Mouse (Mus musculus): Measurements from ENCODE around the gene Bola1. TPM values are rescaled to one million over a fixed set of nuclear protein-coding genes. Genes with fewer than 3 reads are reported as not detected.
A peak's percentile ranks its signal among the peaks of the same experiment; 100 is the strongest.
"Not testable (repeated sequence)": the region's sequence is repeated elsewhere in the genome, so short reads cannot be mapped to it uniquely, and the experiment has no call there.

Gene Bola1
- polyA plus RNA-seq, 1 experiment from 2014 or later = 63.0 TPM

DNA sequence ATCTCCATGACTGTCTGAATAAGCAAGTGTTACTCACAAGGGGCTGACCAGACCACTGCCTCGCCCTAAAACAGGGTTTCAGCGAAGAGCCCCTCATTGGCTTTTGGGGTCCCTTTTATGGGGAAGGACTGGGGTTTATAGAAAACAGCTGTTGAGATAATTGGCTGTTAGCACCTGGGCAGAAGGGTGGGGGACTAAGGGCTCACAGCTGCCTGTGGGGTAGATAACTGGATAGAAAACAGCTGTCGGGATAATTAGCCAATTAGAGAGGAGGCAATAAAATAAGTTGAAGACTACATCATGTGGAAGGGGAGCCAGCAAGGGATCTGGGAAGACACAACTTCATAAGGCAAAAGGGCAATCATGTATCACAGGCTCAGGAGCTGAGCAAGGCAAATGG, 31.4 kb upstream of the Bola1 start:
- 90% methylated on average over 3 of the region's 3 CpGs for WGBS
- ATAC-seq (ENCODE audit: low FRiP score, low TSS enrichment) = no peak

DNA sequence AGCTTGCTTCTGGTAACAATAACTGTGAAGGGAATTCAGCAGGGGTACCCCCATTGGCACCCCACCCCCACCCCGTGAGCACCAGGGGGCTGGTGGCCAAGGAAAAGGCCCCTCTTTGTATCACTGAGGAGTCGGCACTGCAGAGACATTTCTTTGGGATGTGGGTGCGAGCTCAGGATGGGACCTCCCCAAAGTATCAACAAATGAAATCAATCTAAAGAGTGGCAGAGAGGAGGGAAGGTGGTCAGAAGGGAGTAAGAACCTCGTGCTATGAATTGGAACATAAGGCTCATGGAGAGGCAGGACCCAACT, 29.5 kb upstream of the Bola1 start:
- no peaks in the 10 kb centered on the region for H3K36me3 ChIP-seq (ENCODE audit: control insufficient read depth, insufficient read depth, low read length)
- no peak overlapping the region for H3K4me2 ChIP-seq (ENCODE audit: low read length)
- no peak overlapping the region for H3K4me3 ChIP-seq (replicated peaks; ENCODE audit: low read depth, low read length)
- H3K27ac ChIP-seq (replicated peaks; ENCODE audit: low read depth, low read length) = no peak overlapping the region
- no peak for DNase-seq
- no peaks in the 10 kb centered on the region for H3K27me3 ChIP-seq (ENCODE audit: control insufficient read depth, insufficient read depth, low read length)
- ATAC-seq (ENCODE audit: low FRiP score, low TSS enrichment) = no peak
- H3K9me3 ChIP-seq (ENCODE audit: control insufficient read depth, low read length) = no peaks in the 10 kb centered on the region
- no peak overlapping the region for H3K9ac ChIP-seq (replicated peaks; ENCODE audit: low read length)
- WGBS = 48% methylated on average over 4 of the region's 4 CpGs
- H3K4me1 ChIP-seq (ENCODE audit: control insufficient read depth, insufficient read depth, low read length) = 0 out of 2 replicates have a peak, but pooled peaks cover 17% of the 10 kb centered on the region

More for the DNA sequence above, 31.4 kb upstream of the Bola1 start:
- H3K4me2 ChIP-seq (ENCODE audit: low read length) = no peak overlapping the region
- H3K27ac ChIP-seq (replicated peaks; ENCODE audit: low read depth, low read length) = no peak overlapping the region
- no peaks in the 10 kb centered on the region for H3K9me3 ChIP-seq (ENCODE audit: control insufficient read depth, low read length)
- no peak for DNase-seq
- H3K36me3 ChIP-seq (ENCODE audit: control insufficient read depth, insufficient read depth, low read length) = no peaks in the 10 kb centered on the region
- H3K4me1 ChIP-seq (ENCODE audit: control insufficient read depth, insufficient read depth, low read length) = 0 out of 2 replicates have a peak, but pooled peaks cover 9% of the 10 kb centered on the region
- no peaks in the 10 kb centered on the region for H3K27me3 ChIP-seq (ENCODE audit: control insufficient read depth, insufficient read depth, low read length)
- no peak overlapping the region for H3K9ac ChIP-seq (replicated peaks; ENCODE audit: low read length)
- H3K4me3 ChIP-seq (replicated peaks; ENCODE audit: low read depth, low read length) = no peak overlapping the region

DNA sequence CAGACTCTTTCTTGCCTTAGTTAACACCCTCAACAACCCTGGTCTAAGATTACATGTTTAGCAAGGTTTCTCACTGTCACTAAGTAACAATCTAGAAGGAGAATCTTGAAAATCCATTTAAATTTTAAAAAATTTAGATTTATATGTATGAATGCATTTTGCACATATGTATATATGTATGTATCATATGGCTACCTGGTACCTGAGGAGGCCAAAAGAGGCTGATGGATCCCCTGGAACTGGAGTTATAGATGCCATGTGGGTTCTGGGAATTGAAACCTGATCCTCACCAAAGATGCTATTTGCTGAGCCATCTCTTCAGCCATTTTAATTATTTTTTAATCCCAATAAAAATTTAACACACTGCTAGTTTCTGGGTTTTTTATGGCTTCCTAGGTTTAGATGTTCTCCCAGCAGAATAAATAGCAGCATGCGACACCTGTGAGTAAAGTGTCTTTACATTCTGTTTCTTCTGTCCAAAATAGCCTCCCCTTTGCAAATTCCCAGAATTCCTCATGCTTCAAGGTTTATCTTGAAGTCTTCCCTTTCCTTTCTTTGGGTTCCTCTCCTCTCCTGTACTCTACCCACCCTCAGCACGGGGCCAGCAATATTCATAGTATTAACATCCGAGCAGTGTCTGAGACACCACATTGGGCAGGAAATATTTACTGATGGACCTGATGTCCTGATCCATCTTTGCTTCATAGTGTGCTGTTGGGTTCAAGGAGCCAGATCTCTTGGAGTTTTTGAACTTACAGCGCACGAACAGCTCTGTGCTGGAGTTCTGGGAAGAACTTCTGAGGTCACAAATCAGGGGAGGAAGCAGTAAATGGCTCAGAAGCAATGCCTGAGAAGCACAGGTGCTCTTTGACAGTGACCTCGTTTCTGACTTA, 28.9 kb upstream of the Bola1 start:
- 0 out of 2 replicates have a peak, but pooled peaks cover 19% of the 10 kb centered on the region for H3K4me1 ChIP-seq (ENCODE audit: control insufficient read depth, insufficient read depth, low read length)

DNA sequence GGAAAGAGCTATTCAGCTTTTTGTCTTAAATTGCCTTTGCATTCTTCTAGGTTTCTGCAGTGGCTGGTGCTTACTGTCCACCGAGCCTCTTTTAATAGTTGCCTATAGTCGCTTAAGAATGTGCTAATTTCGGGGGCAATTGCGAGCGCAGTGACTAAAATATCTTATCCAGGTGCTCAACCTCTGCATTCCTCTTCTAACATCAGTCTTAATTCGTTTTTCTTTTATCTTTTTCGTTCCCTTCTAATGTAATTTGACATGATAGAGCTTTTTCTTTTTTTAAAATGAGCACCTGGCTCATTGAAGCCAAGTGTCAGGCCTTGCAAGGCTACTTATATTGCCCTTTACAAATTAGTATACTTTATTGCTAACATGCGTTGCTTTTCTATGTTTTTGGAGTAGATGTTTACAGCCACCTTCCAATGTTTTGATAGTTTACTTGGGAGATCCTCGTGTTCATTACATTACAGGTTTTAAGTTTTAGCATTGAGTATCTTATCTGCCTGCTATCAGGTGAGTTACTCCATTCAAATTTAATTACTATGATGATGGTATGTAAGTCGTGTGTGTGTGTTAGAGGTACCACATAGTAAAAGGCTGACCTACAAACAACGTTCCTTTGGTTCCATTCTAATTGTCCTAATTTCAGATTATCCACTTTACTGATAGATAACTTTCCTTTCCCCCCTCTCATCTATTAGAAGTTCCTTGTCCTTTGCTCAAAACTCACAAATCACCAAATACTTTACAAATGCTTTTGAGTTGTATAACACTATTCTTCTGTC, 28.0 kb upstream of the Bola1 start:
- Histone ChIP-seq H3K27ac (replicated peaks; ENCODE audit: low read depth, low read length) (no peak overlapping the region), H3K27me3 (ENCODE audit: control insufficient read depth, insufficient read depth, low read length) (no peaks in the 10 kb centered on the region), H3K4me1 (ENCODE audit: control insufficient read depth, insufficient read depth, low read length) (0 out of 2 replicates have a peak, but pooled peaks cover 19% of the 10 kb centered on the region), H3K4me3 (replicated peaks; ENCODE audit: low read depth, low read length) (peak overlapping the region; percentile 26), H3K9ac (replicated peaks; ENCODE audit: low read length) (peak overlapping the region; percentile 43; the same call in 1 of the 2 replicates), H3K36me3 (ENCODE audit: control insufficient read depth, insufficient read depth, low read length) (no peaks in the 10 kb centered on the region), H3K4me2 (ENCODE audit: low read length) (peak overlapping the region; percentile 49), H3K9me3 (ENCODE audit: control insufficient read depth, low read length) (no peaks in the 10 kb centered on the region)
- DNase-seq = no peak
- no peak for ATAC-seq (ENCODE audit: low FRiP score, low TSS enrichment)
- 3% methylated on average over 11 of the region's 11 CpGs for WGBS

More for the DNA sequence above, 28.9 kb upstream of the Bola1 start:
- H3K36me3 ChIP-seq (ENCODE audit: control insufficient read depth, insufficient read depth, low read length) = no peaks in the 10 kb centered on the region
- ATAC-seq (ENCODE audit: low FRiP score, low TSS enrichment) = no peak
- no peak overlapping the region for H3K27ac ChIP-seq (replicated peaks; ENCODE audit: low read depth, low read length)
- H3K9ac ChIP-seq (replicated peaks; ENCODE audit: low read length) = no peak overlapping the region; the same call in 1 of the 2 replicates
- no peaks in the 10 kb centered on the region for H3K27me3 ChIP-seq (ENCODE audit: control insufficient read depth, insufficient read depth, low read length)
- 49% methylated on average over 6 of the region's 6 CpGs for WGBS
- no peaks in the 10 kb centered on the region for H3K9me3 ChIP-seq (ENCODE audit: control insufficient read depth, low read length)
- DNase-seq = no peak
- H3K4me2 ChIP-seq (ENCODE audit: low read length) = peak overlapping the region; percentile 49
- no peak overlapping the region; the same call in 1 of the 2 replicates for H3K4me3 ChIP-seq (replicated peaks; ENCODE audit: low read depth, low read length)

DNA sequence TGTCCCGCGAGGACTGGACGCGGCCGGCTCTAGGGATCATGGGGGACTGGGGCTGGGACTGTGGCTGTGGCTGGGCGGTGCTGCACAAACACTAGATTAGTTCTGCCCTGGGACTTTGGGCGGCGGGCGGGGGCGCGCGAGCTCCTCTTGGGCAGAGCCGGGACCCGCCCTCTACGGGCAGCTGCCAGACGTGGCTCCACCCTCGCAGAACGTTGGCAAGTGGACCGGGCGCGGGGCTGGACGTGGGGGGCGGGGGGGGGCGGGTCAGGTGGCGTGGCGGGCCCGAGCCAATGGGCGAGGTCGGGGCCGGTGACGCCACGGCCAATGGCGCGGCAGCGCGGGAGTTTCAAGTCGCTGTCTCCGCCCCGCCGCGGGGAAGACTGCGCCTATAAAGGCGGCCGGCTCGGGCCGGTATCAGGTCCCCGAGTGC, 26.9 kb upstream of the Bola1 start, which contains the start of gene Hist2h3c1:
Hist2h3c1 (plus strand) TSS at position 259 of the 430 bp plus-strand sequence.
- DNase-seq; H3K27me3 ChIP-seq (ENCODE audit: control insufficient read depth, insufficient read depth, low read length); H3K36me3 ChIP-seq (ENCODE audit: control insufficient read depth, insufficient read depth, low read length); H3K9me3 ChIP-seq (ENCODE audit: control insufficient read depth, low read length): not testable (repeated sequence)
- Histone ChIP-seq H3K9ac (replicated peaks; ENCODE audit: low read length) (peak within 1 kb of the TSS; percentile 43; the same call in 1 of the 2 replicates), H3K4me3 (replicated peaks; ENCODE audit: low read depth, low read length) (peak within 1 kb of the TSS; percentile 26), H3K4me1 (ENCODE audit: control insufficient read depth, insufficient read depth, low read length) (0 out of 2 replicates have a peak, but pooled peaks cover 19% of the 10 kb centered on the region), H3K27ac (replicated peaks; ENCODE audit: low read depth, low read length) (0 out of 2 replicates have a peak within 1 kb of the TSS, but pooled peaks have one; percentile 49), H3K4me2 (ENCODE audit: low read length) (peak within 1 kb of the TSS; percentile 49)
- ATAC-seq (ENCODE audit: low FRiP score, low TSS enrichment) = peak; percentile 93
- 0% methylated on average over 14 of the region's 47 CpGs for WGBS

DNA sequence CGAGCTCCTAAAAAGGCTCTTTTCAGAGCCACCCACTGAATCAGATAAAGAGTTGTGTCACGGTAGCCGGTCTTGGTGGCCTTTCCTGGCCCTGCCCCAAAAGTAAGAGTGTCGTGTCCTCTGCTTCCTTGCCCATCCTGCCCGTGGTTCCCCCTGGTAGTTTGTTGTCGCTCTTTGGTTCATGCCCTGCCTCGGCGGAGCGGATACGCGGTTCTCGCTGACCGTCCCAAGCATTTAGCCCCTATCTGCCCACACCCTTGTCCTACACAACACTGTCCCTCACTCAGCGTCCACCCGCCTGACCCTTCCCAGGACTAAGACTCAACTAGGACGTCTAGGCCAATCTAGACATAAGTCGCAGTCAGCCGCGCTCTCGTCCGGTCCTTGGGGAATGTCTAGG, 26.5 kb upstream of the Bola1 start:
- Histone ChIP-seq H3K4me2 (ENCODE audit: low read length) (peak overlapping the region; percentile 38), H3K27ac (replicated peaks; ENCODE audit: low read depth, low read length) (0 out of 2 replicates have a peak overlapping the region, but pooled peaks have one; percentile 49), H3K4me1 (ENCODE audit: control insufficient read depth, insufficient read depth, low read length) (0 out of 2 replicates have a peak, but pooled peaks cover 19% of the 10 kb centered on the region), H3K4me3 (replicated peaks; ENCODE audit: low read depth, low read length) (peak overlapping the region; percentile 23; the same call in 1 of the 2 replicates)
- WGBS = under 1% methylated on average over 10 of the region's 21 CpGs
- not testable (repeated sequence) for DNase-seq; H3K9me3 ChIP-seq (ENCODE audit: control insufficient read depth, low read length); H3K36me3 ChIP-seq (ENCODE audit: control insufficient read depth, insufficient read depth, low read length); H3K9ac ChIP-seq (replicated peaks; ENCODE audit: low read length); H3K27me3 ChIP-seq (ENCODE audit: control insufficient read depth, insufficient read depth, low read length)
- ATAC-seq (ENCODE audit: low FRiP score, low TSS enrichment) = peak; percentile 57; the same call in 1 of the 2 replicates

DNA sequence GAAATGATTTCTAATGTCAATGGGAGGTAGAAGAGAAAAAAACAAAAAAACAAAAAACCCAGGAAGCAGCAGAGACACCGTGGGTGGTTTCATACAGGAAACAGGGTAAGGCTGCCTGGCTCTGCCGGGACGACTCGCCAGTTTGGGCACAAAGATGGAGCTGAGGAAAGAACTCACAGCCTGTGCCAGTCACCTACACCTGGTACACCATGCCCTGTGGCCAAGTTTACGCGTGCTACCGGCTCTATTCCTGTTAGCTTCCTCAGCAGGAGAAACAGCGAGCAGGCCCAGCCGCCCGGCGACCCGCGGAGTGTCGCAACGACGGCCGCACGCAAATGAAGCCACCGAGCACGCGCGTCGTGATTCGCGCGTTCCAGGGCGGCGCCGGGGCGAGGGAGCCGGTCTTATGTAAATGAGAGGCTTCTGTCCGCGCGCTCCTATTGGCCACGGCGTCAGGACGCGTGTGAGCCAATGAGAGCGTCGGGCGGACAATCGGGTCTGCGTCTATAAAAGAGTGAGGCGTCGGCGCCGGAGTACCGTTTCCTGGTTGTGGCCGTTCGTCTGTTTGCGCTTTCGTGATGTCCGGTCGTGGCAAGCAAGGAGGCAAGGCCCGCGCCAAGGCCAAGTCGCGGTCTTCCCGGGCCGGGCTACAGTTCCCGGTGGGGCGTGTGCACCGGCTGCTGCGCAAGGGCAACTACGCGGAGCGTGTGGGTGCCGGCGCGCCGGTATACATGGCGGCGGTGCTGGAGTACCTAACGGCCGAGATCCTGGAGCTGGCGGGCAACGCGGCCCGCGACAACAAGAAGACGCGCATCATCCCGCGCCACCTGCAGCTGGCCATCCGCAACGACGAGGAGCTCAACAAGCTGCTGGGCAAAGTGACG, 25.7 kb upstream of the Bola1 start, which contains the start of gene Hist2h2aa1:
Hist2h2aa1 (plus strand) TSS at position 495 of the 884 bp plus-strand sequence.
- ATAC-seq (ENCODE audit: low FRiP score, low TSS enrichment) (peak; percentile 89), DNase-seq (peak; percentile 76)
- not testable (repeated sequence) for H3K36me3 ChIP-seq (ENCODE audit: control insufficient read depth, insufficient read depth, low read length); H3K9me3 ChIP-seq (ENCODE audit: control insufficient read depth, low read length); H3K27me3 ChIP-seq (ENCODE audit: control insufficient read depth, insufficient read depth, low read length)
- H3K4me2 ChIP-seq (ENCODE audit: low read length) = peak within 1 kb of the TSS; percentile 72
- peak within 1 kb of the TSS; percentile 94 for H3K27ac ChIP-seq (replicated peaks; ENCODE audit: low read depth, low read length)
- H3K9ac ChIP-seq (replicated peaks; ENCODE audit: low read length) = peak within 1 kb of the TSS; percentile 72
- peaks cover 22% of the 10 kb centered on the region; the same call in 1 of the 2 replicates for H3K4me1 ChIP-seq (ENCODE audit: control insufficient read depth, insufficient read depth, low read length)
- H3K4me3 ChIP-seq (replicated peaks; ENCODE audit: low read depth, low read length) = peak within 1 kb of the TSS; percentile 44
- WGBS = under 1% methylated on average over 27 of the region's 88 CpGs

Data from midbrain, embryonic 14.5 days (tissue).